Mouse (Mus musculus) right cerebral cortex, postnatal 25 days (tissue): ENCODE measurements around the gene Hsd17b1.
A peak's percentile ranks its signal among the peaks of the same experiment; 100 is the strongest.

Experiments used
- DNase-seq: peaks from one replicate; pipeline ENCODE4 v3.0.0; 2022

Gene Hsd17b1

DNA sequence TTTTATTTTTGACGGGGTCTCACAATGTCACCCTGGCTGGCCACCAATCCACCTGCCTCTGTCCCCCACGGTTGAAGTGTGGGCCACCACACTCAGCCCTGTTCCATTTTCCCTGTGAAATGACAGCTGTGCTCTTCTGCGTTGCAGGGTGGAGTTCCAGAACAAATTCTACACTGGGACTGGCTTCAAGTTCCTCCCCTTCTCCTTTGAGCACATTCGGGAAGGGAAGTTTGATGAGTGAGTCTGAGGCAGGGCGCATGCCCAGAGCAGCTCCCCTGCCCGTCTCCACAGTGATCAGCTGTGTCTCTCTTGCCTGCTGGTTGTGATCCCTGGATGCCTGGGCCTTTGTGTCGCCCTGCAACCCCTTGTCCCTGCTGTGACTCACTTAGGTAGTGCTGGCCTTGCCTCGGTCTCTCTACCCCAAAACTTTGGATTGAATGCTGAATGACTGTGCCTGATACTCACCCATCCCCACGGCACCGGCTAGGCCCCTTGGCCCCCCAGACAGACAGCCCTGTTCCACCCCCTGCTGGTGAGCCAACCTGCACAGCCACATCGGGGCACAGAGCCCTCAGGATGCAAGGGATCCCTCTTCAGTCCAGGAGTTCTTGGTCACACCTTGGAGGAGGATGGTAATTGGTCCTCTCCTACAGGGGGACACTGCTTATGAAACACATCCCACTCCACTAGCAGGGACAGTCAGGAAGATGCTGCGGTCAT, 15.9 kb upstream of the Hsd17b1 start:
- DNase-seq: no peak

DNA sequence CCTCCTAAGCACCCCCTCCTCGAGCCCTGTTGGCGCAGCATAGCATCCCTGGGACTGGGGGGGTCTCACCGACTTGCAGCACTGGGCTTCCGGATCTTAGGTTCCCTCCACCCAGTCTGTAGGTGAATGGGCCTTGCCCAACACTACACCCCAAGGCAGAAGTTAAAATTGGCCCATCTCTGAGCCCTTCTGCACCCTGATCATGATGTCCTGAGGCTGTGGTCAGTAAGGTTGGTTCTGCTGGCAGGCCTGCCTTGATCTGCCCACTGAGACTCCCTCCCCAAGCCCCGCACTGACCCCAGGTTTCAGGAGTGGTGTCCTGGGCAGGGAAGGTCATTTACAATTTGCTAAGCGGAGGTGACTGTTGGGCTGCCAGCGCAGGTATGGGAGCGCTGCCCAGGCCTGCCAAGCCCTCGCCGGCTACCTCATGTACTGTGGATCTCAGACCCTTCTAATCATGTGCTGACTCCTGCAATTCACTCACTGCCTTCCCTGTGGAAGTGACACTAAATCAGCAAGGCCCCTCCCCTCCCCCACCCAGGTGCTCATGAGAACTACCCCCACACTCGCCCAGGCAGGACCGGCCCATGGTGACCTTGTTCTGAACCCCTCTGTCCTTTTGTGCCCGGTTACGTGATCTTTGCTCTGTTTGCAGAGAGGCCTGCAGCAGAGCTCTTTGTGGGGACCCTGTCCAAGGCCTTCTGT, 15.1 kb upstream of the Hsd17b1 start:
- DNase-seq: no peak

DNA sequence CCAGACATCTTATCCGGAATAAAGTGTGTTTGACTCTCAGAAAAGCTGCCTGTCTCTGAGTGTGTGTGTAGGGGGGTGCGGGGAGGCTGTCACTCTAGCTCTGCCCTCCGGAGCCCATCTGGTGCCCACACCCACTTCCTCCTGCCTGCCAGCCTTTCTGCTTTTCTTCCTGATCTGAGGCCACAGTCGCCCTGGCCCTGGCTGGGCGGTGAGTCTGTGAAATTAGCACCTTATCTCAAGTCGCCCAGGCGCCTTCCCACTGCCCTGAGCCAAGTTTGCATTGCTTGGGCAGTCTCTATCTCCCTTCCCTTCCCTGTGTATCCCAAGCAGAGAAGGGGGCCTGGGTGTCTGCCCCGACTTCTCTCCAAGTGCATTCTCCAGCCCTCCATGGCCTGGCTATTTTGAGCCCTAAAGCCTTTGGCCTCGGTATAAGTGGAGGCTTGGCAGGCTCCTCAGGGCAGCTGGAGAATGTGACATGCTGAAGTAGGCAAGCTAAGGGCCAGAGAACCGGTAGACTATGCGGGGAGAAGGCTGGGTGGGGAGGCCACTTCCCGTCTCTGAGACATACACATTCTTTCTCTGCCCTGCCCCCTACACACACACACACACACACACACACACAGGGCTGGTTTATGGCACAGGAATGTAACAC, 14.4 kb upstream of the Hsd17b1 start:
- DNase-seq: no peak

DNA sequence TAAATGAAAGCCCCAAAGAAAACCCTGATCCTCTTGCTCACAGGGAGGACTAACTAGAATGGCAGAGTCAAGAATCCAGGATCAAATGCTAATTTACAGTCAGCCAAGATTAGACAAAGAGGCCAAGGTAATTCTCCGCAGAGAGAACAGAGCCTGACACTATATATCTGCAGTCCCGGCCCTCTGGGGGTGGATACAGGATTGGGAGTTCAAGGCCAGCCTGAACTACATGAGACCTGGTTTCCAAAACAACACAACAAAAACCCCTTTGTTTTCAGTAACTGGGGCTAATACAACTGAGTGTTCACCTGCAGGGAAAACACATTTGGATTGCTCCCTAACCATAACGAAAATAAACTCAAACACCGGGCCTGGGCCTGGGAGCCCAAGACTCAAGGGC, 13.7 kb upstream of the Hsd17b1 start:
- no peak for DNase-seq

DNA sequence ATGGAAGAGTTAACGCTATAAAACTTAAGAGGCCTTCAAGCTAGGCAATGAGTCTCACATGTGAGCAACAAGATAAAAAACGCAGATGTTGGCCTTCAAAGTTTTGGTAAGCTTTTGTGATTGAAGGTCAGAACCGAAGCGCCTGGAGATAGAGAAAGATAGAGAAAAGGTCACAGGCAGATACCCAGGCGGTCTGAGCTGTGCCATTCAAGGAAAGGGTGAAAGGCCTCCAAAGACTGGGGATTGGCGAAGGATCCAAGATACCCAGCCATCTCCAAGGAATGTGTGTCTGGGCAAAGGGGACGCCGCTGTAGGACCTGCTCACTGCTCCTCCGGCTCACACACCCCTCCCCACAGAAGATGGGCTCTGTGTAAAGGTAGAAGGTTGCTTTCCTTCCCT, 13.2 kb upstream of the Hsd17b1 start:
- no peak for DNase-seq

DNA sequence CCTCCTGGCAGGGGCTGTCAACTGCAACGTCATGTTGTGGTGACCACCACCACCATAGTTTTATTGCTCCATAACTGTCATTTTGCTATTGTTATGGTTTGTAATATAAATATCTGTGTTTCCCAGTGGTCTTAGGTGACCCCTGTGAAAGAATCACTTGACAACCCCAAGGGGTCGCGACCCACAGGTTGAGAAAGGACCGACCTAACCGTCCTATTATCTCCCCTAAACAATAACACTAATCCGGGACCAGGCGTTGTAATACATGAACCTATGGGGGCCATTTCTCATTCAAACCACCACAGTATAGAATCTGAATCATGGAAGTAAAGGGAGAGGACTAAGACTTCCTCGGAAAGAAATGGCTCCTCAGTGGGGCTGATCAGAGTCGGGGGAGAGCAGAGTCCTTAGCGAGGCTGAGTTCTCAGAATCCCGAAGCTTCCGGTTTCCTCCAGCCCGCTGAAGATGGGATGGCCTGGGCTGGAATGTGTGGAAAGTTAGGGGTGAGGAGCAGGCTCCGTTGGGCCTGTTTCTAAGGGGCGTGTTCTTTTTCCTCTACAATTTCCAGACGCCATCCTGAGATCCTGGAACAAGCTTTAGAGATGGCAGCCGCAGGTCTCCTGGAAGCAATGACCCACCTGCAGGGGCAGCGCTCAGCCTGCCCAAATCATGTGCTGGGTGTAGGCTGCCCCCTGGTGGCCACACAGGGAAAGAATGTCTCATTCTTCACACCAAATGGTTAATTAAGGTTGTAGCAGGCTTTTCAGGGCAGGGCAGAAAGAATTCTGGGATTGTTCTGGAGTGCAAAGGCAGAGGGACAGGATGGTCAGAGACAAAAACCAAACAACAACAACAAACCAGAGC, 11.4 kb upstream of the Hsd17b1 start:
- peak; percentile 67 for DNase-seq

DNA sequence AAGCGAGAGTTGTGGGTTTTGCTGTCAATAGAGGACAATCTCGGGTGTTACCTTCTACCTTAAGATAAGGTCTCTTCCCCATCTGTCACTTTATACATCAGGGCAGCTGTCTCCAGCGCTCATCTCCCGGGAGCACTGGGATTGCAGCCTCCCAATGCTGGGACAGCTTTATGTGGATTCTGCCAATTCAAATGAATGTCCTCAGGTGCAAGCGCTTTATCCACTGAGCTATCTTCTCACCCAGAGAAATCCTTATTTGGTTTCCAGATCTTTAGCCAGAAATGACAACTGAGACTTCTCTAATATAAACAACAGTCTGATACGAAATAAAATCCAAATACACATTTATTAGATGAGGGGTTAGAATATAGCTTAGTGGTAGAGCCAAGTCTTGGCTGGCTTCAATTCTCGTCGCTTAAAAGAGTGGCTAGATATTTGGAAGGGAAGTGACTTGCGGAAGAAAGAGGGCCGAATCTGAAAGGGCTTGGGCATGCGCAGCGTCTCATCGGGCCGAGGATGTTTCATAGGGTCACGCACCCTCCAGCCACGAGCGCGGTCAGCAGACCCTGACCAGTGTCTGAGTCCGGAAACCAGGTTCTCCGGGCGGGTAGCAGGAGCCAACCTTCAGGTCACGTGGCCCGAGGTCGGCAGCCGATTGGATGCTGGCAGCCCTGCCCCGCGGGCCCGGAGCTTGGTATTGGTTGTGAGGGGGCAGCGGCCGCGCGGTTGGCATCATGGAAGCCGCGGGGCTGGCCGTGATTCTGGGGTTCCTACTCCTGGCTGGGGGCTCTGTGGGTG, 8.6 kb upstream of the Hsd17b1 start, which contains the start of gene Naglu:
Naglu (plus strand) TSS at position 622 of the 798 bp plus-strand sequence.
- peak; percentile 96 for DNase-seq

DNA sequence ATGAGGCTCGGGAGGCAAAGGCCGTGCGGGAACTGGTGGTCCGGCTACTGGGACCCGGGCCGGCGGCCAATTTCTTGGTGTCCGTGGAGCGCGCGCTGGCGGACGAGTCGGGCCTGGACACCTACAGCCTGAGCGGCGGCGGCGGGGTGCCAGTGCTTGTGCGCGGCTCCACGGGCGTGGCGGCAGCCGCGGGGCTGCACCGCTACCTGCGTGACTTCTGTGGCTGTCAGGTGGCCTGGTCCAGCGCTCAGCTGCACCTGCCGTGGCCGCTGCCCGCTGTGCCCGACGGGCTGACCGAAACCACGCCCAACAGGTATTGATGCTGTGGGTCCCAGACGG, 8.1 kb upstream of the Hsd17b1 start:
- DNase-seq: no peak

DNA sequence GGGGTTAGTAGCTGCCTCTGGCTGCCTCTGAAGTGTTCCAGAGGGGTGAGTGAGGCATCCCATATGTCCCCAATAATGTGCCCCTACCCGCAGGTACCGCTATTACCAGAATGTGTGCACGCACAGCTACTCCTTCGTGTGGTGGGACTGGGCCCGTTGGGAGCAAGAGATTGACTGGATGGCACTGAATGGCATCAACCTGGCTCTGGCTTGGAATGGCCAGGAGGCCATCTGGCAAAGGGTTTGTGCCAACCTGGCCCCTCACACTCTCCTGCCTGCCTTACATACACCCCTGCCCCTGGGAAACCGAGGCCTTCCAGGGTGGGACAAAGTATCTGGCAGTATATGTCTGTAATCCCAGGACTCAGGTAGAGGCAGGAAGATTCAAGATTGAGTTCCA, 7.2 kb upstream of the Hsd17b1 start:
- no peak for DNase-seq

DNA sequence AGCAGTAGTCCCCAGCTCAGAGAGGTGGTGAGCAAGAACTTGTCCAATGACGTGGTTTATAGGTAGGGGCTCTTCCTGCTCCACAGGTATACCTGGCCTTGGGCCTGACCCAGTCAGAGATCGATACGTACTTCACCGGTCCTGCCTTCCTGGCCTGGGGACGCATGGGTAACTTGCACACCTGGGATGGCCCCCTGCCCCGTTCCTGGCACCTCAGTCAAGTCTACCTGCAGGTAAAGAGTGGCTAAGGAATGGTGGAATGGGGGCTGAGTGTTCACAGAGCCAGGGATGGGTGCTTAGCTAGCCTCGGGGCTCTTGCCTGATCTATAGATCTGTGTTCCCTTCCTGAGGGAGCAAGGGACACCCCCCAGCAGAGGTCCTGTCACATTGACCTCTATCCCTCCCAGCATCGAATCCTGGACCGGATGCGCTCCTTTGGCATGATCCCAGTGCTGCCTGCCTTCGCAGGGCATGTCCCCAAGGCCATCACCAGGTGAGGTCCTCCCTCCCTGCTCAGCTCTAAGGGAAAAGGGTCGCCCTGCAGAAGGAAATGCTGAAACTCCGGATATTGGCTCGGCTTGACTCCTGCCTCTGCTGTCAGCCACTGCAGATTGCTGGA, 6.3 kb upstream of the Hsd17b1 start:
- DNase-seq: no peak

DNA sequence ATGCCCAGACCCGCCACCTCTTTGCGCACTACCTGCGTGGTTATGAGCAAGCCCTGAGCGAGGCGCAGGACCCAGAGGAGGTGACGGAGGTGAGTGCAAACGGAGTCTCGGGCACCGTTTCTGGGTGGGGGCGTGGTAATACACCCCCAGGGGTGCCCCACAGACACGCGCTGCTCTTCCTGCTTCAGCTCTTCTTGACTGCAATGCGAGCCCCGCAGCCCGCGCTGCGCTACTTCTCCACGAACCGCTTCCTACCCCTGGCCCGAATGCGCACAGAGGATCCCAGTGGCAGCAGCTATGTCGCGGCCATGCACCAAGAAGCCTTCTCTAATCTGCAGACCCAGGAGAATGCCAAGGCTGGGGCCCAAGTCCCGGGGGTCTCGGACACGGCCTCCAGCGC, 1.5 kb downstream of the Hsd17b1 start:
- no peak for DNase-seq

DNA sequence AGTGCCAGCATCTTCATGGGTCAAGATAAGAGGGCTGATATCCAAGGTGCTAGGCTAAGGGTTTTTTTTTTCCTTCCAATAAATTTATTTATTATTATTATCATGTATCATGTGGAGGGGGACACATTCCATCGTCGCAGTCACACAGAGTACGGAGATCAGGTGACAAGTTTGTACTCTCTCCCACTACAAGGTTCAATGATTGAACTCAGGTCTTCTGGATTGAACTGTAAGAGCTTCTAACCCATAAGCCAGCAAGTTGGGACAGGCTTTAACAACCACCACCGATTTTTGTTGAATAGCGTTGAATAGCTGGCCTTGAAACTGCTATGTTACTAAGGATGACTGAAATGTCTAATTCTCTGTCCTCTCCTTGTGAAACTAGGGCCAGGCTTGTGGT, 2.2 kb downstream of the Hsd17b1 start:
- no peak for DNase-seq

DNA sequence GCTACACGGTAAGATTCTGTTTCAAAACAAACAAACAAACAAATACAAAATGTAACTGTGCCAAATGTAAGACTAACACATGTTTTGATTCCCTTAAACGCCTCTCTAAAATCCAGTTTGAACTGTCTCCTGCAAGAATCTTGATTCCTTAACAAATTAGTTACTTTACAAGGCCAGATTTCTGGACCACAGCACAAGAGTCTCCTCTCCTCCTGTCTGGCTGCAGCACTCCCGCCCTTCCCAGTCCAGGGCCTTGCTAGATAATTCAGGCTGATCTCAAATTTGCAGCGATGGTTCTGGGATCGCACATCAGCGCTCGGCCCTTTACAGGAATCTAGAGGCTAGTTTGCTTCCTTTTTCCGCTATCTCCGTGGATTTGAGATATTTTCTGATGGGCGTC, 3.4 kb downstream of the Hsd17b1 start:
- DNase-seq: no peak

DNA sequence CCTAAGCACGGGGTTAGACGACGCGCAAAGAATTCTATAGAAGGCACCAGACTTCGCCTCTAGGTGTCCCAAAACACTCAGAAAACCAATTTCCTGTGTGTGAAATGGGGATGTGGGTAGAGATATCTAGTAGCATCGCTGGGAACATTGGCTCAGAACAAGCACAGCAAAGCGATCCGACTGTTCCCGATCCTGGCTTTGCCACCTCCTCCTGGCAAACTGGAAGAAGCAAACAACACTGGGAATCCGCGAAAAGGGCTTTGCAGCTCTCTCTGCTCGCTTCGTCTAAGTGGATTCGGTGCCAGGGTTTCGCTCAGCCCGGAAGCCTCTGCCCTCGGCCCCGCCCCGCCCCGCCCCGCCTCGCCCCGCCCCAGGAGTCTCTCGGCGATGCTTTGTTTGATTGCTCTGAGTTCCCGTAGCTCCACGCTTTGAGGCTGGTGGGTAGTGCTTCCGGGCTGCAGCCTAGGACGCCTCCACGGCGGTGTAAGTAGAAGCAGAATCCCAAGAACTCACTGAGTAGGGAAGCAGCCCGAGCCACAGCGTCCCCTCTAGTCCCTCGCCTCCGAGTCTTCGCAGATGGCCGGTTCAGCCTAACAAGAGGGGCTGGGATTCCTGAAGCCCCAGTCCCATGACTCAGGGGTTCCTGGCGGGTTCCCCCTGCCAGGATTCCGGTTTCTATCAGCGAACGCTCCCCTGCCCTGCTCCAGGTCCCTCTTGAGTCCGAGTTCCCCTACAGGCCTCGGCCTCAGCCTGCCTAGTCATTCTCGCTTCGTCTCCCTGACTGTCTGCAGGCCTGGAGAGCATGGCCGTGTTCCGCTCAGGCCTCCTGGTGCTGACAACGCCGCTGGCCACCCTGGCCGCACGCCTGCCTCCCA, 4.2 kb downstream of the Hsd17b1 start, which contains the start of gene Coasy:
Coasy (plus strand) TSS at position 358 of the 875 bp plus-strand sequence.
- DNase-seq: peak; percentile 90

DNA sequence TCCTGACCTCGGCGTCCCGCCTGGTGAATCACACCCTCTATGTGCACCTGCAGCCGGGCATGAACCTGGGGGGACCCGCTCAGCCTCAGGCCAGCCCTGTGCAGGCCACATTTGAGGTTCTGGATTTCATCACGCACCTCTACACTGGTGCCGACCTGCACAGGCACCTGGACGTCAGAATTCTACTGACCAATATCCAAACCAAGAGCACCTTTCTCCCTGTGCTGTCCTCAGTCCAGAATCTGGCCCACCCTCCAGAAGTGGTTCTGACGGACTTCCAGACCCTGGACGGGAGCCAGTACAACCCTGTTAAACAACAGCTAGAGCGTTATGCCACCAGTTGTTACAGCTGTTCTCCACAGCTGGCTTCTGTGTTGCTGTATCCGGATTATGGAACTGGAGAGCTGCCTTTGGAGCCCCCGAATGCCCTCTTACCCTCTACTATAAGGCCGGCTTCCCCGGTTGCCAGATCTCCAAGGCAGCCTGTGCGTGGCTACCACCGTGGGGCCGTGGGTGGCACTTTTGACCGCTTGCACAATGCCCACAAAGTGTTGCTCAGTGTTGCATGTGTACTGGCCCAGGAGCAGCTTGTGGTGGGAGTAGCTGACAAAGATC, 5.0 kb downstream of the Hsd17b1 start:
- DNase-seq: no peak

DNA sequence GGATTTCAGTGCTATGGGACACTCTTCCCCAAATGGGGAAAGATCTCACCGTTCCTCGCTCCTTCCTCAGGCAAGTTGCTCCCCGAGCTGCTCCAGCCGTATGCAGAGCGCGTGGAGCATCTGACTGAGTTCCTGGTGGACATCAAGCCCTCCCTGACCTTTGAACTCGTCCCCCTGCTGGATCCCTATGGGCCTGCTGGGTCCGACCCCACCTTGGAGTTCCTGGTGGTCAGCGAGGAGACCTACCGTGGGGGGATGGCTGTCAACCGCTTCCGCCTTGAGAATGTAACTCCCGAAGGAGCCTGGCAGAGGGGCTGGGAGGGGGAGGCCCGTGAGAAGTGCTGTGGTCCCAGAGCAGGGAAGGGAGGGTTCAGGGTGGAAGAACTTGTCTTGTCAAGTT, 6.0 kb downstream of the Hsd17b1 start:
- no peak for DNase-seq

DNA sequence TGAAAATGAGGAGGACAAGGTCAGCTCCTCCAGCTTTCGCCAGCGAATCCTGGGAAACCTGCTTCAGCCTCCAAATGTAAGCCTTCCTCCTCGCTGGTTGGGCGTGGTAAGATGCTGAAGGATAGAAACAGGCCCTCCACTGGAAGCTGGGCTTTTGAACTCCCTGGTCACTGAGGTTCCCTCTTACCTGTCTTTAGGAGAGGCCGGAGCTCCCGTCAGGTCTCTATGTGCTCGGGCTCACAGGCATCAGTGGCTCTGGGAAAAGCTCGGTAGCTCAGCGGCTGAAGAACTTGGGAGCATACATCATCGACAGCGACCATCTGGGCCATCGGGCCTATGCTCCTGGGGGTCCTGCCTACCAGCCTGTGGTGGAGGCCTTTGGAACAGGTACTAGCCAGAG, 6.6 kb downstream of the Hsd17b1 start:
- DNase-seq: no peak

DNA sequence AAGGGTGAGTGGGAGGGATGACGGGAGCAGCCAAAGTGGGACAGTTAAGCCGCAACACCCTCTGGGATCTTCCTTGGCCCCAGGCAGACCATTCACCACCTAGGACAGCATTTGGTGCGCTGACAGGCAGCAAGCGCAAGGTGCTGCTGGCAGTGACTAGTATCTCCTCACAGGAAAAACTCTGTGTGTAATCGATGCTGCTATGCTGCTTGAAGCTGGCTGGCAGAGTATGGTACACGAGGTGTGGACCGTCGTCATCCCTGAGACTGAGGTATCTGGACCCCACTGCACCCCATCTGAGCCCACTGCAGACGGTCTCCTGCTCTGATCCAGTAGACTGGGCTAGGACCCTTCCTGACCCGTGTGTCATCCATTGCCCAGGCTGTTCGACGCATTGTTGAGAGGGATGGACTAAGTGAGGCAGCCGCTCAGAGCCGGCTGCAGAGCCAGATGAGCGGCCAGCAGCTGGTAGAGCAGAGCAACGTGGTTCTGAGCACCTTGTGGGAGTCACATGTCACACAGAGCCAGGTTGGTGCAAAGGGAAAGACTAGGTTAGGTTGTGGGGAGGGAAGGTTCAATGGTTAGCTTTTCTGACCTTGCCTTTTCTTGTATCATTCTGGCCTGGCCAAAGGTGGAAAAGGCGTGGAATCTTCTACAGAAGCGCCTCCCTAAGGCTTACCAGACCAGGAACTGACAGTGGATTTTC, 7.6 kb downstream of the Hsd17b1 start:
- no peak for DNase-seq

DNA sequence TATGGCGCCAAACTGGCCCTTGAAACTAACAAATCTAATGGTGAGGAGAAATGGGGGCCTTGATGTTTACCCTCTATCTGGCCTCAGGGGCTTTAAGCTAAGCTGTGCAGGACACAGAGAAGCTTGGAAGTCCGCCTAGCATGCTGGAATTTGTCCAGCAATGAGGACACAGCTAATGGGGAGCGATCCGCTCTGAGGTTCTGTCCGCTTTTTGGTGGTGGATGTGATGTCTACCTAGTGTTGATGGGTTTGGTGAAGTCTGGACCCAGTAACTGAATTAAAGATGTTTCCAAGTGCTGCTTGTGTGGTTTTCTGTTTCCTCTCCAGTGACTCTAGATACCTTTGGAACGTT, 8.1 kb downstream of the Hsd17b1 start:
- DNase-seq: no peak
